Mouse (Mus musculus): ENCODE data around the gene Jak1. TPM values are rescaled to one million over a fixed set of nuclear protein-coding genes. Genes with fewer than 3 reads are reported as not detected.

Gene Jak1
- total RNA-seq, 1 experiment: 22.5 TPM

- Histone ChIP-seq H3K4me1 (ENCODE audit: control insufficient read depth in 2 of 2, insufficient read depth in 2 of 2, low read length in 2 of 2, poor library complexity in 1 of 2) (no peaks in the 10 kb centered on the region), H3K9ac (ENCODE audit: insufficient read depth, low read depth, low read length, poor library complexity, severe bottlenecking) (no peak overlapping the region), H3K4me3 (ENCODE audit: insufficient read depth in 1 of 2, low read depth in 1 of 2, low read length in 2 of 2, poor library complexity in 1 of 2, severe bottlenecking in 1 of 2) (no peak overlapping the region), H3K27ac (ENCODE audit: insufficient read depth, low read depth, low read length, poor library complexity, severe bottlenecking) (no peak overlapping the region), H3K36me3 (ENCODE audit: control insufficient read depth, insufficient read depth, low read length, poor library complexity, severe bottlenecking) (peaks cover 31% of the 10 kb centered on the region; the same call in 1 of the 2 replicates), H3K9me3 (ENCODE audit: control insufficient read depth, insufficient read depth, low read depth, low read length) (no peaks in the 10 kb centered on the region)
- TF ChIP-seq ZNF384 (IDR thresholded peaks at IDR 0.05; ENCODE audit: low read depth, low read length) (no peak), HCFC1 (IDR thresholded peaks at IDR 0.05; ENCODE audit: borderline replicate concordance, insufficient read depth, low read length) (no peak), MAFK (IDR thresholded peaks at IDR 0.05; ENCODE audit: insufficient read depth, low read depth, low read length) (no peak), ZC3H11A (IDR thresholded peaks at IDR 0.05; ENCODE audit: borderline replicate concordance, low read depth, low read length) (no peak), CHD2 (IDR thresholded peaks at IDR 0.05; ENCODE audit: low read depth, low read length) (no peak)
- no peak for DNase-seq (ENCODE audit: low read depth, low spot score)
- in situ Hi-C loops (cut with MboI; ENCODE audit: low sequenced_read_pairs in 2 of 2, unreplicated experiment in 2 of 2): no loop called here
These were observed 109.5 kb downstream of the Jak1 start for GRCm38 (mm10) chr4:101155541-101155940.

GRCm38 (mm10) chr4:101146891-101147655, 118.0 kb downstream of the Jak1 start:
- peak; percentile 11 for DNase-seq (ENCODE audit: low read depth, low spot score)
- no peak overlapping the region for H3K27ac ChIP-seq (ENCODE audit: insufficient read depth, low read depth, low read length, poor library complexity, severe bottlenecking)
- H3K9me3 ChIP-seq (ENCODE audit: control insufficient read depth, insufficient read depth, low read depth, low read length): no peaks in the 10 kb centered on the region
- no peak overlapping the region for H3K9ac ChIP-seq (ENCODE audit: insufficient read depth, low read depth, low read length, poor library complexity, severe bottlenecking)
- H3K4me1 ChIP-seq (ENCODE audit: control insufficient read depth in 2 of 2, insufficient read depth in 2 of 2, low read length in 2 of 2, poor library complexity in 1 of 2): peaks cover 0 to 2% of the 10 kb centered on the region in 2 experiments; a peak in 1 of 4 replicates
- in situ Hi-C loops (cut with MboI; ENCODE audit: low sequenced_read_pairs in 2 of 2, unreplicated experiment in 2 of 2): no loop called here
- H3K36me3 ChIP-seq (ENCODE audit: control insufficient read depth, insufficient read depth, low read length, poor library complexity, severe bottlenecking): peaks cover 10% of the 10 kb centered on the region; the same call in 1 of the 2 replicates
- H3K4me3 ChIP-seq (ENCODE audit: insufficient read depth in 1 of 2, low read depth in 1 of 2, low read length in 2 of 2, poor library complexity in 1 of 2, severe bottlenecking in 1 of 2): no peak overlapping the region
- TF ChIP-seq ZC3H11A (IDR thresholded peaks at IDR 0.05; ENCODE audit: borderline replicate concordance, low read depth, low read length): no peak
- no peak for TF ChIP-seq ZNF384 (IDR thresholded peaks at IDR 0.05; ENCODE audit: low read depth, low read length)
- TF ChIP-seq CHD2 (IDR thresholded peaks at IDR 0.05; ENCODE audit: low read depth, low read length): no peak
- TF ChIP-seq HCFC1 (IDR thresholded peaks at IDR 0.05; ENCODE audit: borderline replicate concordance, insufficient read depth, low read length): no peak
- TF ChIP-seq MAFK (IDR thresholded peaks at IDR 0.05; ENCODE audit: insufficient read depth, low read depth, low read length): no peak

DNA sequence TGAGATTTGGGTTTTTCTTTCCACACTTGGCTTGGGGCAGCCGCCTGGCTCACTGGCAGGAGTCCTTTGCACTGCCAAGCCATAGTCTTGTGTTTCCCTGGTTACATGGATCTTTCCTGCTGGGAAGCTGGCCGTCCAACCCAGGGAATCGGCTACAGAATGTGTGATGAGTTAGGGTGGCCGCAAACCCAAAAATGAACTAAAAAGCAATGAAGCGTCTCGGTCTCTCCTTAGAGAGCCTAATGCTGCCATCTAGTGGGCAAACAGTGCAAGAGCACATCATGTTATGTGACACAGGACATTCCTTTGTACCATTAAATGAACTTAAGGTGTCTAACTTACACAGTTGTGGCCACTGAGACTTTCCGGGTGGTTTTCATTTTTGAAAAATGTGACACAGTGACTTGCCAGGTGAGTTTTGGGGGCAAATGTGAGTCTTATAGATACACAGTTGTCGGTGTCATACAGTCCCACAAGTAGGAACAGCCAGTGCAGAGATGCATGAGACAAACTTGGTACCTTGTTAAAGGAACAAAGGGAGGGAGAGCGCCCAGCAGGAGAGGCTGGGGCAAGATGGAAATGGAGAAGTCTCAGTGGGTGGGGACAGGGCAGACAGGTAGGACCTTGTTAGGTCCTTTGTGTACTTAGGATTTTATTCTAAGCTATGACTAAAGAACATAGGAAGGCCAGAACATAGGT, 118.9 kb downstream of the Jak1 start:
- Histone ChIP-seq H3K9ac (ENCODE audit: insufficient read depth, low read depth, low read length, poor library complexity, severe bottlenecking) (no peak overlapping the region), H3K4me1 (ENCODE audit: control insufficient read depth in 2 of 2, insufficient read depth in 2 of 2, low read length in 2 of 2, poor library complexity in 1 of 2) (peaks cover 0 to 2% of the 10 kb centered on the region in 2 experiments; a peak in 1 of 4 replicates), H3K9me3 (ENCODE audit: control insufficient read depth, insufficient read depth, low read depth, low read length) (no peaks in the 10 kb centered on the region), H3K4me3 (ENCODE audit: insufficient read depth in 1 of 2, low read depth in 1 of 2, low read length in 2 of 2, poor library complexity in 1 of 2, severe bottlenecking in 1 of 2) (no peak overlapping the region), H3K27ac (ENCODE audit: insufficient read depth, low read depth, low read length, poor library complexity, severe bottlenecking) (no peak overlapping the region), H3K36me3 (ENCODE audit: control insufficient read depth, insufficient read depth, low read length, poor library complexity, severe bottlenecking) (peaks cover 6% of the 10 kb centered on the region; the same call in 1 of the 2 replicates)
- TF ChIP-seq ZC3H11A (IDR thresholded peaks at IDR 0.05; ENCODE audit: borderline replicate concordance, low read depth, low read length): peak; percentile 88
- TF ChIP-seq CHD2 (IDR thresholded peaks at IDR 0.05; ENCODE audit: low read depth, low read length): no peak
- TF ChIP-seq ZNF384 (IDR thresholded peaks at IDR 0.05; ENCODE audit: low read depth, low read length): no peak
- no peak for TF ChIP-seq HCFC1 (IDR thresholded peaks at IDR 0.05; ENCODE audit: borderline replicate concordance, insufficient read depth, low read length)
- TF ChIP-seq MAFK (IDR thresholded peaks at IDR 0.05; ENCODE audit: insufficient read depth, low read depth, low read length): no peak
- in situ Hi-C loops (cut with MboI; ENCODE audit: low sequenced_read_pairs in 2 of 2, unreplicated experiment in 2 of 2): no loop called here
- peak; percentile 51 for DNase-seq (ENCODE audit: low read depth, low spot score)

- no peak for TF ChIP-seq CHD2 (IDR thresholded peaks at IDR 0.05; ENCODE audit: low read depth, low read length)
- TF ChIP-seq MAFK (IDR thresholded peaks at IDR 0.05; ENCODE audit: insufficient read depth, low read depth, low read length): no peak
- no peak for TF ChIP-seq ZC3H11A (IDR thresholded peaks at IDR 0.05; ENCODE audit: borderline replicate concordance, low read depth, low read length)
- no peak for TF ChIP-seq ZNF384 (IDR thresholded peaks at IDR 0.05; ENCODE audit: low read depth, low read length)
- no peak for TF ChIP-seq HCFC1 (IDR thresholded peaks at IDR 0.05; ENCODE audit: borderline replicate concordance, insufficient read depth, low read length)
These were observed 120.3 kb downstream of the Jak1 start for GRCm38 (mm10) chr4:101144790-101145189.

More at GRCm38 (mm10) chr4:101144790-101145189, 120.3 kb downstream of the Jak1 start:
- in situ Hi-C loops (cut with MboI; ENCODE audit: low sequenced_read_pairs in 2 of 2, unreplicated experiment in 2 of 2): no loop called here
- DNase-seq (ENCODE audit: low read depth, low spot score): no peak
- no peak overlapping the region for H3K9ac ChIP-seq (ENCODE audit: insufficient read depth, low read depth, low read length, poor library complexity, severe bottlenecking)
- no peaks in the 10 kb centered on the region for H3K9me3 ChIP-seq (ENCODE audit: control insufficient read depth, insufficient read depth, low read depth, low read length)
- H3K36me3 ChIP-seq (ENCODE audit: control insufficient read depth, insufficient read depth, low read length, poor library complexity, severe bottlenecking): no peaks in the 10 kb centered on the region; the same call in 1 of the 2 replicates
- no peak overlapping the region for H3K27ac ChIP-seq (ENCODE audit: insufficient read depth, low read depth, low read length, poor library complexity, severe bottlenecking)
- peaks cover 0 to 2% of the 10 kb centered on the region in 2 experiments; a peak in 1 of 4 replicates for H3K4me1 ChIP-seq (ENCODE audit: control insufficient read depth in 2 of 2, insufficient read depth in 2 of 2, low read length in 2 of 2, poor library complexity in 1 of 2)
- no peak overlapping the region for H3K4me3 ChIP-seq (ENCODE audit: insufficient read depth in 1 of 2, low read depth in 1 of 2, low read length in 2 of 2, poor library complexity in 1 of 2, severe bottlenecking in 1 of 2)
